Mouse (Mus musculus) embryonic facial prominence, embryonic 15.5 days (tissue): ENCODE results near the gene 2510002D24Rik. TPM values are rescaled to one million over a fixed set of nuclear protein-coding genes. Genes with fewer than 3 reads are reported as not detected.
A peak's percentile ranks its signal among the peaks of the same experiment; 100 is the strongest.
"Not testable (repeated sequence)": the region's sequence is repeated elsewhere in the genome, so short reads cannot be mapped to it uniquely, and the experiment has no call there.

Experiments used
- ATAC-seq: fragments of 200-750 bp; cut with Nextera tagmentation; 2 replicates; pipeline ENCODE4 v1.8.0; 2017; ENCODE audit warnings: low read depth, moderate TSS enrichment; ENCODE audit not compliant: insufficient number of reproducible peaks, low FRiP score, low TSS enrichment
- H3K27ac ChIP-seq: fragments of 300-500 bp; sonication (generic); replicated peaks from 2 replicates; pipeline ENCODE4 v1.5.1; 2015; ENCODE audit warnings: mild to moderate bottlenecking, inconsistent platforms
- H3K27me3 ChIP-seq: fragments of 300-500 bp; sonication (generic); 2 replicates; pipeline ENCODE4 v1.6.1; 2015; ENCODE audit warnings: inconsistent platforms
- H3K36me3 ChIP-seq: fragments of 300-500 bp; sonication (generic); 2 replicates; pipeline ENCODE4 v1.6.1; 2015; ENCODE audit warnings: mild to moderate bottlenecking, inconsistent platforms
- H3K4me1 ChIP-seq: fragments of 300-500 bp; sonication (generic); 2 replicates; pipeline ENCODE4 v1.6.1; 2015; ENCODE audit warnings: inconsistent platforms
- H3K4me2 ChIP-seq: fragments of 300-500 bp; sonication (generic); replicated peaks from 2 replicates; pipeline ENCODE4 v1.6.1; 2015; ENCODE audit warnings: mild to moderate bottlenecking, inconsistent platforms
- H3K4me3 ChIP-seq: fragments of 300-500 bp; sonication (generic); replicated peaks from 2 replicates; pipeline ENCODE4 v1.5.1; 2015; ENCODE audit warnings: mild to moderate bottlenecking, inconsistent platforms
- H3K9ac ChIP-seq: fragments of 300-500 bp; sonication (generic); 2 replicates; pipeline ENCODE4 v1.6.1; 2015; ENCODE audit warnings: inconsistent platforms
- H3K9me3 ChIP-seq: fragments of 300-500 bp; sonication (generic); replicated peaks from 2 replicates; pipeline ENCODE4 v1.6.1; 2016; ENCODE audit warnings: inconsistent platforms
- WGBS: fragments of 180-500 bp; shearing (Covaris S2); methylation state at CpG from one replicate; pipeline ENCODE4 v1.1.7; 2015; 5-methylcytosine and 5-hydroxymethylcytosine counted together
- polyA plus RNA-seq: library from polyadenylated mRNA; unstranded; fragments of >200 nt; fragmentation: Nextera tagmentation; extraction: Ambion mirVana; gene quantifications from 2 replicates; pipeline ENCODE4 v1.2.1, GENCODE M21; 2015

Gene 2510002D24Rik
- polyA plus RNA-seq, 1 experiment from 2014 or later = 50.6 TPM

DNA sequence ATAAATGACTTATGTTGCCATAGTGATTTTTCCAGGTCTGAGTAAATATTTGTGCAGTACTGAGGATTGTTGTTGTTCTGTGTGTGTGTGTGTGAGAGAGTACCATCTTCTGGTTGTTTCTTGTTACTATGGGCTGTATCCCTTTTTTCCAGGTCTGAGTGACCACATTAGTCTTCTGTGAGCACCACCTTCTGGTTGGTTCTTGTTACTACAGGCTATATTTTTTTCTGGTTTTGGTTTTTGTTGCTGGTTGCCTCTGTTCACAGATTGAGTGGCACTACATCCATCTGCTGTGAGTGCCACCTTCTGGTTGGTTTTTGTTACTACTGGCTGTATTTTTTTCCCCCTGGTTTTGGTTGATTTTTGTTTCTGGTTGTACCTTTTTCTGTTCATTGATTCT, 22.2 kb downstream of the 2510002D24Rik start:
- ATAC-seq = no peak
- Histone ChIP-seq H3K4me1 (no peaks in the 10 kb centered on the region), H3K9ac (no peak overlapping the region), H3K36me3 (no peaks in the 10 kb centered on the region), H3K4me3 (no peak overlapping the region), H3K4me2 (no peak overlapping the region), H3K27ac (no peak overlapping the region), H3K27me3 (no peaks in the 10 kb centered on the region), H3K9me3 (no peaks in the 10 kb centered on the region)

DNA sequence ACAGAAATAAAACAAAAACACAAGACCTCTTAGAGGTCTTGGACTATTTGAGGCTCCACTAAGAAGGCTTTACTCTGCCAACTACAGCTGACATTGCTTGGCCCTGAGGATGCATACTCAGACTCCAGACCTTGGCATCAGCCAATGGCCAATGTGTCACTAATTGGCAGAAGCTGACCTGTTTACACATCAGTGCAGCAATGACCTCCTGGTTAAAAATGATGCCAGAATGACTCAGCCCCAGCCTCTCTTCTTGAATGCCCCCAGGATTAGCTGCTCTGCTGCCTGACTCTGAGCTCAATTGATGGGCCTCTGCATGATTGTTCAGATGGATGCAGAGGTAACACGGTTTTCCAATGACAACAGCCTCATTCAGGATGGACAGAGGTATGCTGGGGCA, 23.8 kb downstream of the 2510002D24Rik start:
- Histone ChIP-seq H3K27me3 (no peaks in the 10 kb centered on the region), H3K27ac (no peak overlapping the region), H3K9ac (no peak overlapping the region), H3K36me3 (no peaks in the 10 kb centered on the region), H3K4me1 (no peaks in the 10 kb centered on the region), H3K9me3 (no peaks in the 10 kb centered on the region), H3K4me2 (no peak overlapping the region), H3K4me3 (no peak overlapping the region)
- WGBS = 72% methylated on average over 1 of the region's 1 CpGs
- no peak for ATAC-seq

DNA sequence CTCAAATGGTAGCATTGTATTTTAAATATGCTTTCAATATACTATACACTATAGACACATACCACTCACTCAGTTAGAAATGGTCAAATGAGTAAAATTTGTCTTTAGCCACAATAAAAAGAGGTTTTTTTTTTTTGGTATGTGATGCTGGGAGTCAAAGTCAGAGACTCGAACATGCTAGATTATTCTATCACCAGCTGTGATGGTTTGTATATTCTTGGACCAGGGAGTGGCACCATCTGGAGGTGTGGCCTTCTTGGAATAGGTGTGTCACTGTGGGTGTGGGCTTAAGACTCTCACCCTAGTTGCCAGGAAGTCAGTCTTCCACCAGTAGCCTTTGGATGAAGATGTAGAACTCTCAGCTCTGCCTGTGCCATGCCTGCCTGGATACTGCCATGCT, 34.1 kb downstream of the 2510002D24Rik start:
- not testable (repeated sequence) for ATAC-seq, H3K4me3 ChIP-seq, H3K9ac ChIP-seq, H3K4me2 ChIP-seq, H3K4me1 ChIP-seq, H3K27me3 ChIP-seq, H3K9me3 ChIP-seq, H3K27ac ChIP-seq
- 97% methylated on average over 1 of the region's 1 CpGs for WGBS
- peaks cover 36% of the 10 kb centered on the region for H3K36me3 ChIP-seq

DNA sequence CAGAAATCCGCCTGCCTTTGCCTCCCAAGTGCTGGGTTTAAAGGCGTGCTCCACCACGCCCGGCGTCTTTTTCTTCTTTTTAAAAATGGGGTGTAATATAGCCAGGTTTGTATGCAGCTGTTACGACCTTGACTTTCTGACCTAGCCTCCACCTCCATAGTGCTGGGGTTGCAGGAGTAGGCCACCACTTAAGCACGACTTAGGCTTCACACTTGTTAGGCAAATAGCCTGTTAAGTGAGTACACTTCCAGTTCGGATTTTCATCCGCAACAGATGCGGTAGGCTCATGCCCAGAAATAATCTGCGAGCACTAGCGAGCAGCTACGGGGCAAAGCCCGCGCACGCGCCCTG, 39.7 kb downstream of the 2510002D24Rik start:
- under 1% methylated on average over 17 of the region's 17 CpGs for WGBS
- no peak for ATAC-seq
- peaks cover 15% of the 10 kb centered on the region for H3K4me1 ChIP-seq
- peak overlapping the region; percentile 98 for H3K4me3 ChIP-seq
- H3K36me3 ChIP-seq = peaks cover 33% of the 10 kb centered on the region
- peak overlapping the region; percentile 97 for H3K27ac ChIP-seq
- peak overlapping the region; percentile 85 for H3K9ac ChIP-seq
- H3K4me2 ChIP-seq = peak overlapping the region; percentile 83
- H3K9me3 ChIP-seq = no peaks in the 10 kb centered on the region
- no peaks in the 10 kb centered on the region for H3K27me3 ChIP-seq

DNA sequence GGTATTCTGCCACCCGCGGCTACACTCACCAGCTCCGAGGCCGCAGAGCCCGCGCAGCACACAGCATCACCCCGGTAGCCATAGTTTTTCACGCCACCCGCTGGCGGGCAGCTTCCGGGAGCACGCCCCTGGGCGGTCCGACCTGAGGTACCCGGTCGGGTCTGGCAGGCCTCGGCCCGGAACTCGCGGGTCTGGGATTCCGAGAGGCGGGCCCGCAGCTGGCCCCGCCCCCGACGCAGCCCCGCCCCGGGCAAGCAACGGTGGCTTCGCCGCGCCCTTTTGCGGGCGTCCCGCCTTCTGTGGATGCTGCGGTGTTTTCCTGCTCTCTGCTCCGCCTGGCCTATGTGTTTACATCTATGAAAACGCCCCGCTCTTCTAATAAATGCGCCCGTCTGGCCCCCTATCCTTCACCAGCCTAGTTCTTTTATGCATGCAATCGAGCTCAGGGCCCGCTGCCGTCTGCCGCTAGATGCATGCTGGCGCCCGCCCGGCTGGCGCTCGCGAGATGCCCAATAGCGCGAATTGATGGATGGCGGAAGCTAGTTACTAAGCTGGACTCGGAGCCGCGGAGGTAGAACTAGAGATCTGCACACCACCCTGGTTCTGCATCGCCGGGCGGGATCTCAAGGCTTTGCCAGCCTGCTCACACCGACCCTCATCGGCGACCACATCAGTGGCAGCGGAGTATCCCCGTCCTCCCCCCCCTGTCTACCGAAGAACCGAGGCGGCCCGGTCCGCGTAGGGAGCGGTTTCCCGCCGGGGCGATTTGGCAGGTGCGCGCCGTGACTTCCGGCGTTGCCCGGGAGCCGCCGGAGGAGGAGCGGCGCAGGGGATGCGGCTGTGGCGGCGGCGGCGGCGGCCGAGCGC, 40.3 kb downstream of the 2510002D24Rik start, which contains the start of the genes Mrpl40 and Hira:
Mrpl40 (minus strand) TSS at position 421 of the 867 bp plus-strand sequence.
Hira (plus strand) TSS at position 596 of the 867 bp plus-strand sequence.
- H3K36me3 ChIP-seq = peaks cover 26% of the 10 kb centered on the region

DNA sequence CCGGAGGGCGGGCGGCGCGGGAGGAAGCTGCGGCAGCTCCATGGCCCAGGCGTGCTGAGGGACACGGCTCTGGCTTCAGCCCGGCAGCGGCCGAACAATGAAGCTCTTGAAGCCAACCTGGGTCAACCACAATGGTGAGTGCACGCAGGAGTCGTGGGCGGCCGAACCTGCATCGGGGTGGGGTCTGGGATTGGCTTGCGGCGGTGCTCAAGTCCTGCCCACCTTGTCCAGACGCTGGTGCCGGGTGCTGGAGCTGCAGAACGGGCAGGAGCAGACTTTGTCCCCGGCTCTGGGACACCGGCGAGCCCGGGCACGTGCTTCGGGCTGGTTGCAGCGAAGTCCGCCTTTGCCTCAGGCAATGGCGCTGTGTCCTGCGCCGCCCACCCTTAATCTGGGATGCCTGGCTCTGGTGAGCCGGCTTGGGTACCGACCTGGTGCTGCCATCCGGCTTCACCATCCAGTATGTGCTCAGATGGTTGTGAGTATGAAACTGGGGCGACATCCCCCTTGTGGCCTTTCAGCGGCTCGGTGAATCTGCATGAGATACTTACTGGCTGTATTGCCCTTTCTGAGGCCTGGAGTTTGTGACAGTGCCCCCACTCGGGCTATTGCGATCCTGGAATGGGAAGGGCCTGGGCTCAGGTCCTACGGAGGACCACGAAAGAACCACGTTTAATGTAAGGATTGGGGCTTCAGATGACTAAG, 41.2 kb downstream of the 2510002D24Rik start:
- under 1% methylated on average over 41 of the region's 43 CpGs for WGBS
- peak overlapping the region; percentile 85 for H3K9ac ChIP-seq
- H3K4me1 ChIP-seq = peaks cover 15% of the 10 kb centered on the region
- H3K4me2 ChIP-seq = peak overlapping the region; percentile 83
- H3K9me3 ChIP-seq = no peaks in the 10 kb centered on the region
- H3K4me3 ChIP-seq = peak overlapping the region; percentile 98
- ATAC-seq = peak; percentile 15; the same call in 1 of the 2 replicates
- H3K27ac ChIP-seq = peak overlapping the region; percentile 97
- H3K27me3 ChIP-seq = no peaks in the 10 kb centered on the region
- H3K36me3 ChIP-seq = peaks cover 18% of the 10 kb centered on the region

More for the DNA sequence above, 40.3 kb downstream of the 2510002D24Rik start, which contains the start of the genes Mrpl40 and Hira:
- Histone ChIP-seq H3K4me1 (peaks cover 15% of the 10 kb centered on the region), H3K27ac (peak within 1 kb of the TSS; percentile 97), H3K4me2 (peak within 1 kb of the TSS; percentile 83), H3K4me3 (peak within 1 kb of the TSS; percentile 98), H3K9me3 (no peaks in the 10 kb centered on the region), H3K27me3 (no peaks in the 10 kb centered on the region), H3K9ac (peak within 1 kb of the TSS; percentile 85)
- peak; percentile 95 for ATAC-seq
- under 1% methylated on average over 89 of the region's 93 CpGs for WGBS

DNA sequence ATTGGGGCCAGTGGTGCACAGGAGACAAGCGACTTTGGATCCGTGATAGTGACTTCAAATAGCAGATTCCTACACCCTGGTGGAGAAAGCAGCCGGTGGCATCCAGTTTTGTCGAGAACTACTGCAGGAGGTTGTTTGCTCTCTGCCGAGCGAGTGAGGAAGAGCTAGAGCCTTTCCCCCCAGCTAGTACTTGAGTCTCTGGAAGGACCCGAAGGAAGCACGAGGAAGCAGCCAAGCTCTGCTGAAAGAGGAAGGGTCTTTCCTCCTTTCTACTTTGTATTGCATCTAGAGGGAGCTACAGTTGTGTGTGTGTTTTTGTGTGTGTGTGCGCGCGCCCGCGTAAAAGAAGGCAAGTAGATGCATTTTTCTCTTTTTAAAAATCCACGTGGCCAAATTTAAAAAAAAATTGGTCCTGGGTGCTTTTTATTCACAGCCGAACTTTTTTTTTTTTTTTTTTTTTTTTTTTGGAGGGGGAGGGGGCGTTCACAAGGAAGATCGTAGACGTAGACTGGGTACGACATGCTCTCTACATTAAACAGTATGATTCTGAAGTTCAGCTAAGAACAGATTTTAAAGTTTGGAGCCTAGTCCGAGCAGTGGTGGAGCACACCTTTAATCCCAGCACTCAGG, 41.8 kb downstream of the 2510002D24Rik start:
- Histone ChIP-seq H3K27ac (peak overlapping the region; percentile 97), H3K9me3 (no peaks in the 10 kb centered on the region), H3K36me3 (peaks cover 12% of the 10 kb centered on the region), H3K9ac (peak overlapping the region; percentile 85), H3K27me3 (no peaks in the 10 kb centered on the region), H3K4me3 (peak overlapping the region; percentile 98), H3K4me1 (peaks cover 15% of the 10 kb centered on the region), H3K4me2 (peak overlapping the region; percentile 83)
- WGBS = 20% methylated on average over 20 of the region's 20 CpGs
- no peak for ATAC-seq

DNA sequence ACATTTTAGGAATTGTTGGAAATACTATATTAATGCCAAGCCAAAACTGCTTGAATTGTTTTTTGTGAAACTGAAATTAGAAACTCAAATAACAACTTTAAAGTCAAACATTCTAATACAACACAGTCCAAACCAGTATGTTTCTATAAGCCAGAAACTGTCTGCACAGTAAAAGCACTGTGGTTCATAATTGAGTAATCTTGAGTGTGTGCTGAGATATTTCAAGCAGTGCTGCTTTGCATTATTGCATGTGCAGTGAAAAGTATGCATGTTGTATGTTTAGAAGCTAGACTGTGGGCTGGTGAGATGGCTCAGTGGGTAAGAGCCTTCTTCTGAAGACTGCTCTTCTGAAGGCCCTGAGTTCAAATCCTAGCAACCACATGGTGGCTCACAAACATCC, 47.7 kb downstream of the 2510002D24Rik start:
- no peak for ATAC-seq
- H3K9ac ChIP-seq = no peak overlapping the region
- no peak overlapping the region for H3K4me2 ChIP-seq
- H3K27me3 ChIP-seq = no peaks in the 10 kb centered on the region
- no peak overlapping the region for H3K4me3 ChIP-seq
- H3K4me1 ChIP-seq = peaks cover 5% of the 10 kb centered on the region
- H3K9me3 ChIP-seq = no peaks in the 10 kb centered on the region
- H3K27ac ChIP-seq = no peak overlapping the region
- H3K36me3 ChIP-seq = peaks cover 7% of the 10 kb centered on the region; the same call in 1 of the 2 replicates

Other genes with a start within 250 kb of the 2510002D24Rik start
- gene Tbx1, start 245.9 kb upstream of the 2510002D24Rik start, polyA plus RNA-seq = 24.0 and 24.3 TPM in 2 replicates
- 2.6 and 2.8 TPM in 2 replicates for gene Gp1bb, start 214.2 kb upstream of the 2510002D24Rik start, polyA plus RNA-seq
- 7.2 and 7.8 TPM in 2 replicates for gene Gm49601, start 210.2 kb upstream of the 2510002D24Rik start, polyA plus RNA-seq
- gene Sept5, start 206.6 kb upstream of the 2510002D24Rik start, polyA plus RNA-seq = 51.1 and 64.8 TPM in 2 replicates
- gene Cldn5, start 59.7 kb upstream of the 2510002D24Rik start, polyA plus RNA-seq = 35.1 and 37.1 TPM in 2 replicates
- 86.8 and 90.9 TPM in 2 replicates for gene Ufd1, start 24.8 kb upstream of the 2510002D24Rik start, polyA plus RNA-seq
- 34.5 and 36.9 TPM in 2 replicates for gene Cdc45, start 24.6 kb upstream of the 2510002D24Rik start, polyA plus RNA-seq
- gene Gm28539, start within 50 bp of the 2510002D24Rik start, polyA plus RNA-seq = not detected in 2 replicates
- 84.3 and 88.7 TPM in 2 replicates for gene Mrpl40, start 40.3 kb downstream of the 2510002D24Rik start, polyA plus RNA-seq
- 12.4 and 12.6 TPM in 2 replicates for gene Hira, start 40.5 kb downstream of the 2510002D24Rik start, polyA plus RNA-seq